Mouse (Mus musculus): ENCODE measurements around the gene Ugt1a2. TPM values are rescaled to one million over a fixed set of nuclear protein-coding genes. Genes with fewer than 3 reads are reported as not detected.

Gene Ugt1a2
- polyA plus RNA-seq, 1 experiment from 2014 or later: not detected

DNA sequence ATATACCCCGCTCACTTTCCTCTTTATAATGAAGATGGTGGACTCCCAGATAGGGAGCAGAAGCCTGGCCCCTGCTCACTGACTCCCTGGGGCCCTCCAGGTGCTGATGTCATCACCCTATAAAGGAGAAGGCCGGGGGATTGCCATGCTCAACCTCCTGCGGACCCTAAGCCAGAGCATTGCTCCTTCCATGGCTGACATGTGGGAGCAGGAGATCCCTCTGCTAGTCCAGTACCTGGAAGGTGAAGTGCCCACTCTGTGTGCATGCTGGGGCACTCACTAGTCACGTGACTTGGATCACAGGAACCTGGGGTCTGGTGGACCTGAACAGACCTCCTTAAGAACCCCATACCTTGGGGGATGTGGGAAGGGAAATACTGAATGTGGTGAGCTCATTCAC lies 40.2 kb downstream of the Ugt1a2 start:
- no peak overlapping the region for H3K4me3 ChIP-seq
- H3K36me3 ChIP-seq: no peaks in the 10 kb centered on the region
- WGBS: 77% methylated on average over 4 of the region's 4 CpGs
- no peak for DNase-seq (ENCODE audit: low spot score)
- peaks cover 98% of the 10 kb centered on the region for H3K9me3 ChIP-seq (replicated peaks)
- no peaks in the 10 kb centered on the region for H3K4me1 ChIP-seq
- H3K27me3 ChIP-seq (ENCODE audit: low read depth, poor library complexity, severe bottlenecking): no peaks in the 10 kb centered on the region
- no peak overlapping the region for H3K27ac ChIP-seq (replicated peaks)

DNA sequence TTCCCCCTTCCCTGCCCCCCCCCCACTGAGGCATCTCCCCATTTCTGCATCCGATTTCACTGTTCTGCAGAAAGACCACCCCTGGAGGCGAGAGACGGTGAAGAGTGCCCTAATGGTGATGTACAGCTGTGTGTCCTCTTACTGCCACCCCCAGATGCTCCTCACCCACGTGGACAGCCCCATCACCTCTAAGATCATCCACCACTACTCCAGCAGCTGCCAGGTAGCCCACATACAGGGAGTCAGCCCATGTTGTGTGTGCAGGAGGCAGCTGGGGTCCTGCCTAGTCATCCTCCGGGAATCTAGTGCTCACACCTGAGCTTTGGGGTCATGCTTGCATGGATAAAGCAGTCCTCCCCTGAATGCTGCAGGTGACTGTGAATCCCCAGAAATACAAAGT lies 43.5 kb downstream of the Ugt1a2 start:
- Histone ChIP-seq H3K9me3 (replicated peaks) (peaks cover 100% of the 10 kb centered on the region), H3K27me3 (ENCODE audit: low read depth, poor library complexity, severe bottlenecking) (no peaks in the 10 kb centered on the region), H3K36me3 (no peaks in the 10 kb centered on the region), H3K27ac (replicated peaks) (no peak overlapping the region), H3K4me3 (no peak overlapping the region), H3K4me1 (no peaks in the 10 kb centered on the region)
- WGBS: 69% methylated on average over 5 of the region's 5 CpGs
- DNase-seq (ENCODE audit: low spot score): no peak

DNA sequence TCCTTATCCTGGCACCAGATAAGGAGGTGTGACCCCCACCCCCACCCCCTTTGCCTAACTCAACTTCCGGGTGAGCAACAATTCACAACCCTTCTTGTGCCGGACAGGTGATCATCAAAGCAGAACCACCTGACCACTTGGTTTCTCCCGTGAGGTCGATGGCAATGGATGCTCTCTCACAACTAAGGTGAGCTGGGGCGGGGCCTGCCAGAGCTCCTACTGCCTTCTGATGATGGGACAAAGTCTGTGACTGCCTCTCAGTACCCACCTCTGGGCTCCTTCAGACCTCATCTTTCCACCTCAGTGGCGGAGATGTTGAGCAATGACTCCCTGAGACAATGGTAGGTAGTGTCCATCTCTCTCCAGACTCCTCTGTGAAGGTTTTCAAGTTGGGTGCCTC lies 45.5 kb downstream of the Ugt1a2 start:
- WGBS: 80% methylated on average over 6 of the region's 6 CpGs
- Histone ChIP-seq H3K27me3 (ENCODE audit: low read depth, poor library complexity, severe bottlenecking) (no peaks in the 10 kb centered on the region), H3K27ac (replicated peaks) (no peak overlapping the region), H3K9me3 (replicated peaks) (peaks cover 100% of the 10 kb centered on the region), H3K4me3 (no peak overlapping the region), H3K4me1 (no peaks in the 10 kb centered on the region), H3K36me3 (no peaks in the 10 kb centered on the region)
- DNase-seq (ENCODE audit: low spot score): no peak

DNA sequence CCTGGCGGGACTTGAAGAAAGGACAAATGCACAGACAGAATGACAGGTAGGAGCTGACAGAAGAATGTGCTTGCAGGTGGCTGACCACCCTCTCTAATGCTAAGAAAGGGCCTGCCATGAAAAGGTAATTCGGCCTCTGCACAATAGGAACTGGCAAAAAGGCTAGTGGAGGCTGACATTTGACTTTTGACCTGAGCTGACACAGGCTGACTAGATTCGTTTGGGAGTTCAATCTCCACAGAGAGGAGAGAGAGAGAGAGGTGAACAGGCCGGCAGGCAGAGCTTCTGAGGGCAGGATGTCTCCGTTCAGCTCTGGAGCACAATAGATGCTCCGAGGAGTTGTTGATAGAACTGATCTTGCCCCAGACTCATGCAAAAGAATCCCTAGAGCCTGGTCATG lies 46.0 kb downstream of the Ugt1a2 start:
- Histone ChIP-seq H3K27ac (replicated peaks) (no peak overlapping the region), H3K4me3 (no peak overlapping the region), H3K27me3 (ENCODE audit: low read depth, poor library complexity, severe bottlenecking) (no peaks in the 10 kb centered on the region), H3K9me3 (replicated peaks) (peaks cover 100% of the 10 kb centered on the region), H3K36me3 (no peaks in the 10 kb centered on the region), H3K4me1 (no peaks in the 10 kb centered on the region)
- no peak for DNase-seq (ENCODE audit: low spot score)
- WGBS: 45% methylated on average over 6 of the region's 6 CpGs

DNA sequence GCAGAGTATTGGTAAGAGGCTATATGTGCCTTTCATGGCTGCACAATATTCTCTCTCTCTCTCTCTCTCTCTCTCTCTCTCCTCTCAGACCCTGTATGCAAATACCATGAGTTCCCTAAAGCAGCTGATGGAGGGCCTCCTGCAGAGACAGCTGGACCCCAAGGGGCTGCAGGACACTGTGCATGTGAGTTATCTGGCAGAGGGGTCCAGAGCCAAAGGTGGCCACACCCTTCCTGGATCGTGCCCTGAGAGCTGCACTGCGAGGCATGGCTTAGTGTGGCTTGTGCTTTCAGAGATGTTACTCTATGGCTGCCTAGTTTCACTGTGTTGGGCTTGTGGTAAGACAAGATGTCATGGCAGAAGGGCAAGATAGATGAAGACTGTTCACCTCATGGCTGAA lies 47.3 kb downstream of the Ugt1a2 start:
- H3K27ac ChIP-seq (replicated peaks): no peak overlapping the region
- DNase-seq (ENCODE audit: low spot score): no peak
- H3K27me3 ChIP-seq (ENCODE audit: low read depth, poor library complexity, severe bottlenecking): no peaks in the 10 kb centered on the region
- no peaks in the 10 kb centered on the region for H3K36me3 ChIP-seq
- no peak overlapping the region for H3K4me3 ChIP-seq
- H3K4me1 ChIP-seq: no peaks in the 10 kb centered on the region
- H3K9me3 ChIP-seq (replicated peaks): peaks cover 98% of the 10 kb centered on the region
- 60% methylated on average over 2 of the region's 2 CpGs for WGBS

DNA sequence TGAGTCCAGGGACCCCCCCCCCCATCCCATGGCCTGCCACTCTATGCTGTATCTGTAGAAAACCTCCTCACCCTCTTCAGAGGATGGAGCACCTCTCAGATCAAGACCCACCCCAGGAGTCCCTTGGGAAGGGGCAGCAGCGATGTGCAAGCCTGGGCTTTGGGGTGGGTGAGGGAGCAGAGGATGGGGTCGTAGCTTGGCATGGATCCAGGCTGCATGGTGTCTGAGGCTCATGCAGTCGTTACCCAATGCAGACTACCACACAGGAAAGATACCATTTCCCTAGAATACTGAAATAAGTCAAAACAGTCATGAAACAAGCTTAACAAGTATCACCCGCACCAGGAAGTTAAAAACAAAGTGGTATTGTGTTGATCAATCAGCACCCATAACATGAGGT lies 48.3 kb downstream of the Ugt1a2 start:
- H3K9me3 ChIP-seq (replicated peaks): peaks cover 98% of the 10 kb centered on the region
- no peaks in the 10 kb centered on the region for H3K4me1 ChIP-seq
- WGBS: 78% methylated on average over 4 of the region's 4 CpGs
- H3K4me3 ChIP-seq: no peak overlapping the region
- no peaks in the 10 kb centered on the region for H3K36me3 ChIP-seq
- no peak overlapping the region for H3K27ac ChIP-seq (replicated peaks)
- DNase-seq (ENCODE audit: low spot score): no peak
- H3K27me3 ChIP-seq (ENCODE audit: low read depth, poor library complexity, severe bottlenecking): no peaks in the 10 kb centered on the region

DNA sequence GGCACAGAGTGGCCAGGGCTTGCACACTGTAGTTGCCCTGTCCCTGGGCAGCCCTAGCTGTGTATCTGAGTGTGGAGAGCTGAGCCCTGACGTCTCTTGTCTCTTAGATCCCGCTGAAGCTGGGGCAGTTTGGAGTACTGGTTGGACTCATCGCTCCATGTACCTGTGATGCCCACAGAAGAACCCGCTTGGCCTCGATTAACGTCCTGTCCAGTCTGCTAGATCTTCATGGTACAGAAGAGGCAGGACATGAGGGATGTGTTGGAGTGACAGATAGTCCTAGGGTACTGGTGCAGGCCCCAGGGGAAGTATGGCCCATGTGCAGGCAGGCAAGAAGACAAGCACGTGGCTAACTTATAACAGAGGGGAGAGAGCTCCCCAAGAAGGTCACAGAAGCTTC lies 49.2 kb downstream of the Ugt1a2 start:
- Histone ChIP-seq H3K9me3 (replicated peaks) (peaks cover 98% of the 10 kb centered on the region), H3K27ac (replicated peaks) (no peak overlapping the region), H3K27me3 (ENCODE audit: low read depth, poor library complexity, severe bottlenecking) (no peaks in the 10 kb centered on the region), H3K4me1 (no peaks in the 10 kb centered on the region), H3K4me3 (no peak overlapping the region), H3K36me3 (no peaks in the 10 kb centered on the region)
- no peak for DNase-seq (ENCODE audit: low spot score)
- 82% methylated on average over 7 of the region's 7 CpGs for WGBS

DNA sequence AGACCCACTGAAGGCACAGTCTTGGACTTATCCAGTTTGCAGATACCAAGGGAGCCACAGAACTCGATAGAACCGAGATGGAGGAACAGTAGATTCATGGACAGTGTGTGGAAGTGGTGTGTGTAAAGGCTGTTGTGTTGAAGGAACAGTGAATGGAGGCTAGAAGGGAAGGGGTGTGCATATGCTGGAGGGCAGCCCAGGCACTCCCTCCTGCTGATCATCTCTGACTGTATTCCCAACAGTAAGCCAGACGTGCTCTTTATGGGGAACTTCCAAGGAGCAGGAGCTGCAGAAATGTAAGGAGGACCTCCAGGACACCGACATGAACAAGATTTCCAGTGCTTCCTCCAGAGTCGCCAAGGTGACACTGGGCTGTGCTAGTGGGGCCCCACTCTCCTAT lies 49.6 kb downstream of the Ugt1a2 start:
- Histone ChIP-seq H3K27ac (replicated peaks) (no peak overlapping the region), H3K36me3 (no peaks in the 10 kb centered on the region), H3K4me3 (no peak overlapping the region), H3K27me3 (ENCODE audit: low read depth, poor library complexity, severe bottlenecking) (no peaks in the 10 kb centered on the region), H3K4me1 (no peaks in the 10 kb centered on the region), H3K9me3 (replicated peaks) (peaks cover 98% of the 10 kb centered on the region)
- 82% methylated on average over 5 of the region's 5 CpGs for WGBS
- no peak for DNase-seq (ENCODE audit: low spot score)

DNA sequence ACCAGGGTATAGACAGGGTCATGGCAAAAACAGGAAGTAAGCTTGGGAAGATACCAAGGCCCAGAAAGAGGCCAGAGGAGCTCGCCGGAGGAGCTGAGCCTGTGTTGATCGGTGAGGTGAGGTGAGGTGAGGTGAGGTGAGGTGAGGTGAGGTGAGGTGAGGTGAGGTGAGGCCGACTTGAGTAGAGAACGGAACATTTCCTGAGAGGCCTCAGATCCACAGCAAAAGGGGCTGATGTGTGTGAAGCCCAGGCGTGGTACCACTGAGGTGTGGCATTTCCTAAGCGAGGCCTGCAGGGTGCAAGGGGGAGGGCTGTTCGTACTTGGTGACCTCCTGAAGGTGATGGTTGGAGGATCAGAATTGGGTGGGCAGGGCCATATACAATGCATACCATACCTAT lies 52.7 kb downstream of the Ugt1a2 start:
- Histone ChIP-seq H3K4me1 (no peaks in the 10 kb centered on the region), H3K9me3 (replicated peaks) (peaks cover 98% of the 10 kb centered on the region), H3K4me3 (no peak overlapping the region), H3K27ac (replicated peaks) (no peak overlapping the region), H3K27me3 (ENCODE audit: low read depth, poor library complexity, severe bottlenecking) (no peaks in the 10 kb centered on the region), H3K36me3 (no peaks in the 10 kb centered on the region)
- 75% methylated on average over 8 of the region's 8 CpGs for WGBS
- DNase-seq (ENCODE audit: low spot score): no peak

DNA sequence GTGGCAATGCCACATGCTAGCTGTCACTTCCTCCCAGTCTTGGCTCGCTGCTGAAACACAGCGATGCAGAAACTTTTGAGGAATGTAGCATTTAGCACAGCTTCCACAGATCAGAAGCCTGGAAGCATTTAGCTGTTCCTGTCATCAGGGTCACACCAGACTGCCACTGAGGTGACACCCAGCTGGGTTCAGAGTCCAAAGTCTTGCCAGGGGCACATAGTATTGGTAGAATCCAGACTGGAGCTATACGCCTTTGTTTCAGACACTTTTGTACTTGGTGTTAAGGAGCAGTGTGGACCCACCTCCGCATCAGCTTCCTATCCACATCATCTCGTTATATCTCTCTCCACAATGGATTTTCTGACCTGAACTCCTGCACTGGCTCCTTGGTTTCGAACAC lies 53.1 kb downstream of the Ugt1a2 start:
- no peak for DNase-seq (ENCODE audit: low spot score)
- H3K4me1 ChIP-seq: no peaks in the 10 kb centered on the region
- WGBS: 76% methylated on average over 6 of the region's 6 CpGs
- H3K27me3 ChIP-seq (ENCODE audit: low read depth, poor library complexity, severe bottlenecking): no peaks in the 10 kb centered on the region
- H3K36me3 ChIP-seq: no peaks in the 10 kb centered on the region
- peaks cover 98% of the 10 kb centered on the region for H3K9me3 ChIP-seq (replicated peaks)
- no peak overlapping the region for H3K4me3 ChIP-seq
- no peak overlapping the region for H3K27ac ChIP-seq (replicated peaks)

DNA sequence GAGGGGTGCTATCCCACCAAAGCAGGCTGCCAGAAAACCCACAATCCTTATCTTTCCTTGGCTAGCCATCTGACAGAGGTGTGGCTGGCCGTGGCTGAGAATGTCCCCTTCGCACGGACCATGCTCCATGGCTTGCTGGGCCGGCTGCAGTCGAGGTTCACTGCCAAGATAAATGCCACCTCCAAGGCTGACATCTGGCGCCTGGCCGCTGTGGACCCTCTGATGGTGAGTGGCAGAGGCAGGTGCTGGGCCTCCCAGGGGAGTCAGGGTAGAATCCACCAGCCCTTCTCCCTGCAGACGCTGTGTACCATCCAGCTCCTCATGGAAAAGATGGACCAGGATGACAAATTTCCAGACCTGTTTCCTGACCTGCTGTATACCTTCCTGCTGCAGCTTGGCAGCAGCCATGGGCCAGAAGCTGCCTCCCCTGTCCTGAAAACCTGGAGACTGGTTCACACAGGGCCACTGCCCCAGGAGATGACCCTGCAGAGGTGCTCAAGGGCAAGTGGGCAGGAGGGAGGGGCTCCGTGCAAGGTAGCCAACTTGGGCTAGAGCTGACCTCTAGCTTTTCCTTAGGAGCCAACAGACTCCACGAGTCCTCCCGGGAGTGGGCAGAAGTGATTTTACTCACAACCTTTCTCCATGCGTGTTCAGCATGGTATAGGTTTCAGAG lies 54.5 kb downstream of the Ugt1a2 start:
- no peak overlapping the region for H3K4me3 ChIP-seq
- 90% methylated on average over 12 of the region's 12 CpGs for WGBS

DNA sequence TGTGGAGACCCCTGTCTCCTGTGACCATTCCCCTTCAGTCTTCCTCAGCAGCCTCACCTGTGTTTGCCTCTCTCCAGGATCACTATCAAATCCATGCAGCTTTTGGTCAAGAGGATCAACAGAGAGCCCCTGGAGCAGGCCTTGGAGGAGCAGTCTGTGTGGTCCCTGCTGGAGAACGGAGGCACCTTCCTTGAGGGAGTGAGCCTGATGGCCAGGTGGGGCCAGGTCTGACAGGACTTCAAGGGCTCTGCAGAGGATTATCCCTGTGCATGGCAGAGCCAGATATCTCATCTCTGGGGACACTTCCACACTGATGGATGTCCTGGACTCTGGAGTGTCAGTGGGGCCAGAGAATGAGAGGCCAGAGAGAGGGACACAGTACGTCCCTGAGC lies 55.1 kb downstream of the Ugt1a2 start:
- no peak overlapping the region for H3K27ac ChIP-seq (replicated peaks)
- 55% methylated on average over 2 of the region's 2 CpGs for WGBS
- H3K27me3 ChIP-seq (ENCODE audit: low read depth, poor library complexity, severe bottlenecking): no peaks in the 10 kb centered on the region
- H3K4me3 ChIP-seq: no peak overlapping the region
- peaks cover 13% of the 10 kb centered on the region for H3K36me3 ChIP-seq
- H3K4me1 ChIP-seq: no peaks in the 10 kb centered on the region
- peaks cover 97% of the 10 kb centered on the region for H3K9me3 ChIP-seq (replicated peaks)
- DNase-seq (ENCODE audit: low spot score): no peak

More for the DNA sequence above, 54.5 kb downstream of the Ugt1a2 start:
- H3K4me1 ChIP-seq: no peaks in the 10 kb centered on the region
- DNase-seq (ENCODE audit: low spot score): no peak
- no peak overlapping the region for H3K27ac ChIP-seq (replicated peaks)
- peaks cover 7% of the 10 kb centered on the region for H3K36me3 ChIP-seq
- H3K9me3 ChIP-seq (replicated peaks): peaks cover 97% of the 10 kb centered on the region
- H3K27me3 ChIP-seq (ENCODE audit: low read depth, poor library complexity, severe bottlenecking): no peaks in the 10 kb centered on the region

DNA sequence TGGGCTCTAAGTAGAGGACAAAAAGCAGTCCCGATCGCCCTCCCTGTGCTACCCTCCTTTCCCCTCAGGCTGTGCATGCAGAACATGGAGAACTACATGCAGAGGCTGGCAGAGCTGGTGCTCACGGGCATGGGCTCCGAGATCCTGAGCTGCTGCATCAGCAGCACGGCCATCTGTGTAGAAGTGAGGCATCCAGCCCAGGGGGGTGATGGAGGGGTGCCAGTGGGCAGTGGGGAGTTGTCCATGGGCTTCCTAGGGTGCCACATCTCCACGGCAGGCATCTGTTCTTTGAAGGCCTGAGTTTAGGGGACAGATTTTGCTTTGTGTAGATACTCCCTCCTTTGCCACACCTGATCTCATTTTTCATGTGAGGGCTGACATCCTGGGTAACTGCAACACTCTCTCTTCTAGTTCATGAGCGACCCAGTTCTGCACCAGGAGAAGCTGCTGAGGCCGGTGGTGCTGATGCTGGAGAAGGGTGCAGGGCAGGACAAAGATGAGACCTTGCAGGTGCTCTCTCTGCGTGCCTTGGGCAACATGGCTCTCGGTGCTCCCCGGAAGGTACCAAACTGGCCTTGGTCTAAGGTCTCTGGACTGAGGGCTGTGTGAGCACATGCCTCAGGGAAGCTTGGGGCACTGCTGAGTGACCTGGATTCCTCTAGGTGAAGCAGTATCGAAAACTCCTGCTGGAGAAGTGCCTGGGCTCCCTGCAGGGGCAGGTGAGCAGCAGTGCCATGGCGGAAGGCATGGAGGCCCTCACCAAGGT lies 55.8 kb downstream of the Ugt1a2 start:
- H3K4me1 ChIP-seq: no peaks in the 10 kb centered on the region
- 80% methylated on average over 13 of the region's 13 CpGs for WGBS
- H3K36me3 ChIP-seq: peaks cover 20% of the 10 kb centered on the region
- H3K9me3 ChIP-seq (replicated peaks): peaks cover 97% of the 10 kb centered on the region
- H3K27ac ChIP-seq (replicated peaks): no peak overlapping the region
- H3K27me3 ChIP-seq (ENCODE audit: low read depth, poor library complexity, severe bottlenecking): no peaks in the 10 kb centered on the region
- DNase-seq (ENCODE audit: low spot score): no peak
- H3K4me3 ChIP-seq: no peak overlapping the region
